Mouse (Mus musculus): ENCODE measurements at regions not wholly inside any gene's neighbourhood (a gene's known extent, or its start where the extent isn't known, plus 50 kb on each side); places are given as distances from the start of the nearest gene placed in this dataset.
"Not testable (repeated sequence)": the region's sequence is repeated elsewhere in the genome, so short reads cannot be mapped to it uniquely, and the experiment has no call there.

GRCm38 (mm10) chr6:37747793-37748192 lies 122.8 kb upstream of the Trim24 start:
- DNase-seq (ENCODE audit: extremely low spot score, low spot score), result not testable (repeated sequence)

- DNase-seq (ENCODE audit: extremely low spot score, low spot score), result no peak
Measured at GRCm38 (mm10) chr6:37748296-37748980, 122.2 kb upstream of the Trim24 start.

GRCm38 (mm10) chr6:37749016-37749415 lies 121.6 kb upstream of the Trim24 start:
- DNase-seq (ENCODE audit: extremely low spot score, low spot score), result no peak

- DNase-seq (ENCODE audit: extremely low spot score, low spot score), result no peak
Measured at GRCm38 (mm10) chr6:37750271-37750670, 120.3 kb upstream of the Trim24 start.

DNA sequence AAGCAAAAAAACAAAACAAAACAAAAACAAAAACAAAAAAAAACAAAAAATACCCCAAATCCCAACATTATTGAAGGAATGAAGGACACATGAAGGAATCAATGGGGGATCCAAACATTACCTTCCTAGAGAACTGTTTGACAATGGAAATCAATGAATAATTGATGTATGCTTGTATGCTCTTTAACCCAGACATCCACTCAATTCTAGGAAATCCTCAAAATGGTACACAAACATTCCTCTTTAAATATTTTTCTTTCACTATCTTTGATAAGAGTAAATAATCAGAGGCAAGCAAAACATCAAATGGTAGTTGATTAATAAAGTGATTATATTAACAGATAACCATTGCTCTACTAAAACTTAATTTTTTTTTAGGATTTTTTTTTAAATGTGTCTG lies 118.9 kb upstream of the Trim24 start:
- DNase-seq (ENCODE audit: extremely low spot score, low spot score), result no peak

DNA sequence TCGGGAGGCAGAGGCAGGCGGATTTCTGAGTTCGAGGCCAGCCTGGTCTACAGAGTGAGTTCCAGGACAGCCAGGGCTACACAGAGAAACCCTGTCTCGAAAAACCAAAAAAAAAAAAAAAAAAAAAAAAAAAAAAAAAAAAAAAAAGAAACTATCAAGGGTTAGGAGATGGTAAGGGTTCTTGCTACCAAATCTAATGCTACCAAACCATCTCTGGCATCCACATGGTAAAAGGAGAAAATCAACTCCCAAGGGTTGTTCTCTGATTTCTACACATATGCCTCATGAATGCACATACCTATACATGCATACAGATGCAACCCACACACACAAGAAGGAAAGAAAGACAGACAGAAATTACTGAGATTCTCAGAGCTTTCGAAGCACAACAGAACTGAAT lies 109.6 kb upstream of the Trim24 start:
- not testable (repeated sequence) for DNase-seq (ENCODE audit: extremely low spot score, low spot score)

DNA sequence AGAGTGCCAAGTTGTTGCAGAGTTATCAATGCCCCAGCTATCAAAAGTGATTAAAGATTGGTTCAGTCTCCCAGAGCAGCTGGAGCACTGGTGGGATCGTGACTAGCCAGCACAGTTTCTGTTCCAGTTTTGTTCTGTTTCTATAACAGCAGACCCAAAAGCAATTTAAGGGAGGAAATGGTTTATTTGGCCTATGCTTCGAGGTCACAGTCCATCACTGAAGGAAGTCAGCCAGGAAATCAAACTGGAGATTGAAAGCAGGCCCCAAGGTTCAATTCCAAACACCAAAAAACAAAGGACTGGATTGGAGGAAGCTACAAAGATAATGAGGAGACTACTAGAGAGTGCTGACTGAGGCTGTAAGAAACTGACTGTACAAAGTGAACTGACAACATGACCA lies 107.6 kb upstream of the Trim24 start:
- DNase-seq (ENCODE audit: extremely low spot score, low spot score), result no peak

DNA sequence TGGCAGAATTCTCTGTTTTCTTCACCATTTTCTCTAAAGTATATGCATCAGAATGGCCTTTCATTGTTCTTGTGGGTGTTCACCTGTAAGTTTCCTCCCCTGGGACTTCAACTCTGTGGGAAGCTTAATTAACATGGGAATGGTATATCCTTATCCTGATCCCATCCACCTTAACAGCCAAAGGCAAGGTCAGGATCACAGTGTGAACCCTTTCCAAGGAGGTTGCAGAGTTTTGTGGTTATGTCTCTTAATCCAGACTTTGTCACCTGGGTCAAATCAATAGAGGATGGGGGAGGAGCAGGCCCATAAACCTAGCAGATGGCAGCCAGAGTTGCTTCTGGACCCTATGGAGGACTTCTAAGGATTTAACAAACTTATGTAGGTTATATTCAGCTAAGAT lies 102.9 kb upstream of the Trim24 start:
- DNase-seq (ENCODE audit: extremely low spot score, low spot score), result no peak

DNA sequence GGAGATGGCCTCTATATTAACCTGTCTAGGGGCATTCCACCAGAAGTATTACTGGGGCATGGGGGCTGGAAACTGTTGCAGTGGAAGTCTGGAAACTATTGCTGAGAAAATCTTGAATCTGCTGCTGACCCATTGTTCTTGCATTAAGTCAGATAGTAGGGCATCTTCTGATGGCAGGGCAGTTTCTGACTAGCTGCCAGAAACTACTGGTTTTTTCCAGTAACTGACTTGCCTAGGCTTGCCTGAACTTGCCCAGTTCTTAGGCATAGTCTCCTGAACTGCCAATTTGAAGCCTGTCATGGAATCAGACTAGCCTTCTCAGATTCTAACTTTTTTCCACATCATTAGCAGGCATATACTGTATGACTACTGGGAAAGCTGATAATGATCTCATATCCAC lies 97.3 kb upstream of the Trim24 start:
- no peak for DNase-seq (ENCODE audit: extremely low spot score, low spot score)

DNA sequence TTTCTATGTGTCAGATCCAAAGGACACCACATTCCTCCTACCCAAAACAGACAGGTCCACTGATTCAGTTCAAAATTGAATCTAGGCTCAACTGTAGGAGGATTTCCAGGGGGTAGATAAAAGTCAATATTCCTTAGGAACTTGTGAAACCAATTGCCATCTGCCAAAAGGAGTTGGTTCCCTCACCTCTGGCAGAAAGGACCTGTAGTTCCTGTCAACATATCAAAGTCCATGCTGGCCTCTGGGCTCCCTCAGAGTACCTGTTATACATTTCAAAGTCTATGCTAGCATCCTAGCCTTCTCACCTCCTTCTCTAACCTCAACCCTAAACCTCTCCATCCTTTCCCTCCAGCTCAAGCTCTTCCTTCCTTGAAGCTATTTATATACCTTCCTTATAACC lies 95.5 kb upstream of the Trim24 start:
- no peak for DNase-seq (ENCODE audit: extremely low spot score, low spot score)

DNA sequence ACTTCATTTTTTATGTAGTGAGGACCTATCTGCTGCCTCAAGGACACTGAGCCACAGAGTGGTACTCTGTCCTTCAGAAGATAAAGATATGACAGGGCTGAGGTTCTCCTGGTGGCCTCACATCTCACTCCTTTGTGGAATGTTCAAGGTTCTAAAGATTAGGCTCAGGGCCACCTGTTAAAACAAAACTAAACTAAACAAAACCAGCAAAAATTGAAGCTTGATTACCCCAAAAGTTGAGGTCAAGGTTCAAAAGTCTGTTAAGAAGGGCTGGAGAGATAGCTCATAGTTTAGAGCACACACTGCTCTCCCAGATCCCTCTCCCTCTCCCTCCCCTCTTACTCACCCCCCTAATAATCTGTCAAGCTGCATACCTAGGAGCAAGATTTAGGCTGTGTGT lies 90.7 kb upstream of the Trim24 start:
- no peak for DNase-seq (ENCODE audit: extremely low spot score, low spot score)

DNA sequence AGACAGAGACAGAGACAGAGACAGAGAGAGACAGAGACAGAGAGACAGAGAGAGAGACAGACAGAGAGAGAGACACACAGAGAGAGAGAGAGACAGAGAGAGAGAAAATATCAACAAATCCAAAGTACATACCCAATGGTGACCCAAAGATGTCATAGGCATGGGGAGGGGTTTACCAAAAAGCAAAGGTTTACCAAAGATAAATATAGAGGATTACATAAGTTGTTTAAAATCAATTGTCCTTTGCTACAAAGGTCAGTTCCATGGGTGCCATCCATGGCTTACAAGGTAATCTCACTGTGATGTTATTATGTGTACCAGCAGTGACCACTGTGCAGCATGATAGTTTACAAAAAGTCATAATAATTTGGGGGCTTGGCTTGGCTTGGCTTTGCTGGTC lies 88.7 kb upstream of the Trim24 start:
- DNase-seq (ENCODE audit: extremely low spot score, low spot score), result no peak

GRCm38 (mm10) chr6:37785280-37785679 lies 85.3 kb upstream of the Trim24 start:
- not testable (repeated sequence) for DNase-seq (ENCODE audit: extremely low spot score, low spot score)

- no peak for DNase-seq (ENCODE audit: extremely low spot score, low spot score)
Measured at GRCm38 (mm10) chr6:37785741-37786140, 84.9 kb upstream of the Trim24 start.

GRCm38 (mm10) chr6:37787858-37788257 lies 82.8 kb upstream of the Trim24 start:
- DNase-seq (ENCODE audit: extremely low spot score, low spot score), result not testable (repeated sequence)

- DNase-seq (ENCODE audit: extremely low spot score, low spot score), result no peak
Measured at GRCm38 (mm10) chr6:37790878-37791277, 79.7 kb upstream of the Trim24 start.

DNA sequence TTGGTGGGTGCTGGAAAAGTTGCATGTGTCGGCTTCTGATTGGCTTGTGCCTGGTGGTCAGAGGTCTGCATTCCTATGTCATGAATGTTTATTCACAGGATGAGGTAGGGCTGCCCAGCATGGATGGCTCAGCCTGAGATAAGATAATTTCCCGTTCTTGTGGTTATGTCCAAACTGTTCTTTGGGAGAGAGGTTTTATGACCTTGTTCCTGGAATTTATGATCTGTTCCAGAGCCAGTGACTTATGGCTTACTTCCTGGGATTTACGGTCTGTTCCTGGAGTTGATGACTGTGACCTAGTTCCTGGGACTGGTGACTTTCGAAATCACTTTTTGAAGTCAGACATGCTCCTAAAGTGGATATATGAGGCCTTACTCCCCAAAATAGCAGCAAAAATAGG lies 76.4 kb upstream of the Trim24 start:
- DNase-seq (ENCODE audit: extremely low spot score, low spot score), result no peak

GRCm38 (mm10) chr6:37795001-37795400 lies 75.6 kb upstream of the Trim24 start:
- no peak for DNase-seq (ENCODE audit: extremely low spot score, low spot score)

DNA sequence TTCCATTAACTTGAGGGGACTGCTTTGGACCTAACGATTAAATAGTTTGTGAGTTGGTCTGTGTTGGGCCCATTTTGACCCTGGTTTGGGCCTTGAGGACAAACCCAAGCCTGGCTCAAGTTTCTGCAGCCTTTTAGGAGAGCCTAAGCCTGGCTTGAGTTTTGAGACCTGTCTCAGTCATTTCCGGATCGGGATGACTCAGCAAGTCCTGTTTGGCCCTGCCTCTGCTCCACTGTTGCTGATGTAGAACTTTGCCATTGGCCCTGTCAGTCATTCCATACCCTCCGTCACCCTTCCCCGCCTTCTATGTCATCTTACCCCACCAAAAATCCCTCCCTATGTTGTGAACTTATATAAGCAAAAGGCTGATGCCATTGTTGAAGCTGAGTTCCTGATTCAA lies 67.4 kb upstream of the Trim24 start:
- DNase-seq (ENCODE audit: extremely low spot score, low spot score), result no peak

DNA sequence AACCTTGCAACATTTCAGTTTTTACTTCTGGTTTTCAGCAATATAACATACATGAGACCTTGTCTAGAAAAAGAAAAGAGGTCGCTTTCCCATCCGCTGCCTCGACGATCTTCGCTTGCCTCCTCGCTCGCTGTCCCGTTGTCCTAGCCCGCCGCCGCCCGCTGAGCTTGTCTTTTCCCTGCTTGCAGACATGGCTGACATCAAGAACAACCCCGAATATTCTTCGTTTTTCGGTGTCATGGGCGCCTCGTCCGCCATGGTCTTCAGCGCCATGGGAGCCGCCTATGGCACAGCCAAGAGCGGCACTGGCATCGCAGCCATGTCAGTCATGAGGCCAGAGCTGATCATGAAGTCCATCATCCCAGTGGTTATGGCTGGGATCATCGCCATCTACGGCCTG lies 64.7 kb upstream of the Trim24 start:
- DNase-seq (ENCODE audit: extremely low spot score, low spot score), result not testable (repeated sequence)

GRCm38 (mm10) chr6:37806529-37807191 lies 64.0 kb upstream of the Trim24 start:
- not testable (repeated sequence) for DNase-seq (ENCODE audit: extremely low spot score, low spot score)

GRCm38 (mm10) chr6:37815218-37815617 lies 55.4 kb upstream of the Trim24 start:
- not testable (repeated sequence) for DNase-seq (ENCODE audit: extremely low spot score, low spot score)
